Mouse (Mus musculus): ENCODE measurements around the gene Chst11.

DNA sequence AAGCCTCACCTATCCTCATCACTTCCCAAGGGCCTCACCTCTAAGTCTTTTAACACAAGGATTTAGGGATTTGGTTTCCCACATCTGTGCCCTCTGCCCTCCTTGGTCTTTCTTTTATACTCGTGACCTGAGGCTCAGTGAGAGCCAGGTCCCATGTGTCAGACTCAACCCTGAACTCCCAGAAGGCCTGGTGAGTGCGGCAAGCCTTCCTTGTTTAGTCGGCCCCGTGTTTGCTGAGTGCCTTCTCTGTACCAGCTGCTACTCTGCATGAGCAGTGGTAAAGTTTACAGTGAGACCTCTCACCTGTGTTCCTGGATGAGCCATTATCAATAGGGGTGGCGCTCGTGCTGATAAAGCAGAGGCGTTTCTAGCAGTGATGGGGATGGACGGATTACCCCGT is 134.6 kb downstream of the Chst11 start:
- TF ChIP-seq POLR2A (IDR thresholded peaks at IDR 0.05; ENCODE audit: extremely low read depth, insufficient read depth, low read length) (no peak), CTCF (IDR thresholded peaks at IDR 0.05; ENCODE audit: extremely low read depth, insufficient read depth, low read length) (no peak)
